Mouse (Mus musculus): Measurements from ENCODE around the gene Manba. TPM values are rescaled to one million over a fixed set of nuclear protein-coding genes. Genes with fewer than 3 reads are reported as not detected.

Manba gene
- total RNA-seq, 2 experiments from 2014 or later = 9.1 to 10.1 TPM

GRCm38 (mm10) chr3:135616730-135617129, 131.3 kb downstream of the Manba start:
- no peak for DNase-seq (ENCODE audit: low spot score in 2 of 2)

Other genes starting within 250 kb of the Manba start
- gene Bdh2, start 204.4 kb upstream of the Manba start, total RNA-seq (2021) = 1 to 10 TPM; 3.8 to 4.6 TPM
- gene Slc9b2, start 177.9 kb upstream of the Manba start, total RNA-seq (2021) = 1 to 10 TPM; 2.4 to 3.4 TPM
- gene Slc9b1, start 137.6 kb upstream of the Manba start, total RNA-seq (2021) = 1 to 10 TPM in 1 of 2 experiments, under 1 TPM in 1; 0.21 to 1.3 TPM
- 10 to 100 TPM; 34.6 to 36.0 TPM for gene Cisd2, start 61.7 kb upstream of the Manba start, total RNA-seq (2021)
- 100 to 1,000 TPM; 238 to 245 TPM for gene Ube2d3, start 47.5 kb upstream of the Manba start, total RNA-seq (2021)
- gene Nfkb1, start 205.9 kb downstream of the Manba start, total RNA-seq (2021) = 10 to 100 TPM; 18.8 to 22.2 TPM

All from left cerebral cortex, adult 18-20 months (tissue).